Mouse (Mus musculus) midbrain, embryonic 10.5 days (tissue): Measurements from ENCODE around the gene Ddx23. TPM values are rescaled to one million over a fixed set of nuclear protein-coding genes. Genes with fewer than 3 reads are reported as not detected.
A peak's percentile ranks its signal among the peaks of the same experiment; 100 is the strongest.

Experiments
- DNase-seq: peaks from one replicate; pipeline ENCODE4 v3.0.0-alpha.2; 2017; ENCODE audit warnings: low spot score
- H3K27ac ChIP-seq: fragments of 300-500 bp; sonication (generic); replicated peaks from 2 replicates; pipeline ENCODE4 v1.5.1; 2016; ENCODE audit warnings: mild to moderate bottlenecking
- H3K27me3 ChIP-seq: fragments of 300-500 bp; sonication (generic); 2 replicates; pipeline ENCODE4 v1.6.1; 2016; ENCODE audit warnings: low read depth, mild to moderate bottlenecking; ENCODE audit not compliant: poor library complexity, severe bottlenecking
- H3K36me3 ChIP-seq: fragments of 300-500 bp; sonication (generic); 2 replicates; pipeline ENCODE4 v1.6.1; 2016; ENCODE audit warnings: mild to moderate bottlenecking, moderate library complexity
- H3K4me1 ChIP-seq: fragments of 300-500 bp; sonication (generic); 2 replicates; pipeline ENCODE4 v1.6.1; 2016
- H3K4me3 ChIP-seq: fragments of 300-500 bp; sonication (generic); 2 replicates; pipeline ENCODE4 v1.5.1; 2016; ENCODE audit warnings: mild to moderate bottlenecking, moderate library complexity
- H3K9me3 ChIP-seq: fragments of 300-500 bp; sonication (generic); replicated peaks from 2 replicates; pipeline ENCODE4 v1.6.1; 2016; ENCODE audit warnings: mild to moderate bottlenecking
- WGBS: fragments of 180-500 bp; shearing (Covaris S2); methylation state at CpG from one replicate; pipeline ENCODE4 v1.1.7; 2016; 5-methylcytosine and 5-hydroxymethylcytosine counted together
- polyA plus RNA-seq: library from polyadenylated mRNA; unstranded; fragments of >200 nt; fragmentation: Nextera tagmentation; extraction: Ambion mirVana; gene quantifications from 2 replicates; pipeline ENCODE4 v1.2.1, GENCODE M21; 2016

Ddx23 gene
- polyA plus RNA-seq, 1 experiment from 2014 or later: 27.2 TPM

- DNase-seq: no peak
- H3K36me3 ChIP-seq: peaks cover 22% of the 10 kb centered on the region
- no peaks in the 10 kb centered on the region for H3K27me3 ChIP-seq
- no peak overlapping the region for H3K27ac ChIP-seq
- no peak overlapping the region for H3K4me3 ChIP-seq
- H3K9me3 ChIP-seq: no peaks in the 10 kb centered on the region
- H3K4me1 ChIP-seq: peaks cover 18% of the 10 kb centered on the region
- 85% methylated on average over 11 of the region's 11 CpGs for WGBS
Measured at GRCm38 (mm10) chr15:98664042-98664907, 1.6 kb upstream of the Ddx23 start.

GRCm38 (mm10) chr15:98662198-98662566, 512 bp downstream of the Ddx23 start:
- WGBS: 2% methylated on average over 14 of the region's 14 CpGs
- Histone ChIP-seq H3K27ac (peak overlapping the region; percentile 97), H3K4me3 (peak overlapping the region; percentile 87), H3K27me3 (no peaks in the 10 kb centered on the region), H3K36me3 (peaks cover 38% of the 10 kb centered on the region), H3K4me1 (peaks cover 18% of the 10 kb centered on the region), H3K9me3 (no peaks in the 10 kb centered on the region; the same call in 1 of the 2 replicates)
- no peak for DNase-seq

DNA sequence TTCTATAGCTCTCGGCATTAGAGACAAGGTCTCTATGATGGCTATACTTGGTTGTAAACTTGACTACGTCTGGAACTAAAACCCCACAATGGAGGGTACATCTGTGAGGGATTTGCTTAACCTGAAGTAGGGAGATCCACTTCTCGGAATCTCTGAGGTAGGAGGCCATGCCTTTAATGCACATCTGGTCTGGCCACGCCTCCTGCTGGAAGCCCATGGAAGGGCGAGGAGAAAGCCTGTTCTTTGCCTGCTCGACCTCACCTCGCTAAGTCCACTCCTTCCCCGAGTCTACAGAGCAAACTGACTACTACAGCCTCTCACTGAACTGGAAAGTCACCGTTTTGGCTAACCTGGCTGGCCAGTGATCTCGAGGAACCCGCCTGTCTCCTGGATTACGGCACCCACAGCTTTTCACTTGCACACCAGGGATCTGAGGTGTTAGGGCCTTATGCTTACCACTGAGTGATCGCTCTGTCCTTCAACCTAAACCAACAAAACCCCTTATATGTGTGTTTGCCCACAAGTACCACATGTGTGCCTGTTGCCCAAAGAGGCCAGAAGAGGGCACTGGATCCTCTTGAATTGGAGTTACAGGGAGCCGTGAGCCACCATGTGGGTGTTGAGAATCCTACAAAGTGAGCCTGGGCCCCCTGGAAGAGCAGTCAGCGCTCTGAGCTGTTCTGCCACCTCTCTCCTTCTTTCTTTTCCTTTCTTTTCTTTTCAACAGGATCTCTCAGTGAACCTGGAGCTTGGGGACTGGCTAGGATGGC, 5.5 kb downstream of the Ddx23 start:
- 90% methylated on average over 15 of the region's 15 CpGs for WGBS
- Histone ChIP-seq H3K4me1 (peaks cover 13% of the 10 kb centered on the region), H3K4me3 (no peak overlapping the region), H3K36me3 (peaks cover 88% of the 10 kb centered on the region), H3K27me3 (no peaks in the 10 kb centered on the region), H3K27ac (no peak overlapping the region), H3K9me3 (no peaks in the 10 kb centered on the region; the same call in 1 of the 2 replicates)
- no peak for DNase-seq

- H3K36me3 ChIP-seq: peaks cover 100% of the 10 kb centered on the region
- no peaks in the 10 kb centered on the region for H3K9me3 ChIP-seq
- whole genome bisulfite sequencing: 95% methylated on average over 8 of the region's 8 CpGs
- H3K4me1 ChIP-seq: no peaks in the 10 kb centered on the region
- H3K4me3 ChIP-seq: no peak overlapping the region
- no peaks in the 10 kb centered on the region for H3K27me3 ChIP-seq
- H3K27ac ChIP-seq: no peak overlapping the region
- no peak for DNase-seq
Measured at GRCm38 (mm10) chr15:98652174-98652573, 10.5 kb downstream of the Ddx23 start.

DNA sequence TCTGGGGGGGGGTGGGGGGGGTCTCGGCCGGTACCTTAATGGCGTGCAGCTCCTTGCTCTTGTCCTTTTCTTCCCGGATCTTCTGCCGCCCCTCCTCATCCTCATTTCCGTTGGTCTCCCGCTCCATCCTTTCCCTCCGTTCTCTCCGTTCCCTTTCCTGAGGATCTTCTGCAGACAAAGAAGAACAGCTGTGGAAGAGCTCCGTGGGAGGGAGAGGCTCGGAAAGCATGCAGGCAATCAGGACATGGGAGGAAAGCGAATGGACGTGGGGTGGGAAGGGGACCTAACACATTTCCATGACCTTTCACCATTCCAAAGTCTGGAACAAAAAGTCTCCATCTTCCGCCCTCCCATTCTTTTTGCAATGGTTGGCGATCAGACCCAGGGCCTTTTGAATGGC, 11.3 kb downstream of the Ddx23 start:
- Histone ChIP-seq H3K4me3 (no peak overlapping the region), H3K36me3 (peaks cover 100% of the 10 kb centered on the region), H3K4me1 (no peaks in the 10 kb centered on the region), H3K27me3 (no peaks in the 10 kb centered on the region), H3K9me3 (no peaks in the 10 kb centered on the region), H3K27ac (no peak overlapping the region)
- DNase-seq: no peak
- 92% methylated on average over 15 of the region's 15 CpGs for WGBS

GRCm38 (mm10) chr15:98648071-98648470, 14.6 kb downstream of the Ddx23 start:
- Histone ChIP-seq H3K36me3 (peaks cover 100% of the 10 kb centered on the region), H3K9me3 (no peaks in the 10 kb centered on the region), H3K27me3 (no peaks in the 10 kb centered on the region), H3K4me3 (no peak overlapping the region), H3K27ac (no peak overlapping the region), H3K4me1 (no peaks in the 10 kb centered on the region)
- WGBS: 90% methylated on average over 3 of the region's 3 CpGs
- no peak for DNase-seq

GRCm38 (mm10) chr15:98647308-98647707, 15.4 kb downstream of the Ddx23 start:
- Histone ChIP-seq H3K4me3 (no peak overlapping the region), H3K27ac (no peak overlapping the region), H3K9me3 (no peaks in the 10 kb centered on the region), H3K36me3 (peaks cover 100% of the 10 kb centered on the region), H3K4me1 (no peaks in the 10 kb centered on the region), H3K27me3 (no peaks in the 10 kb centered on the region)
- DNase-seq: no peak
- WGBS: 95% methylated on average over 10 of the region's 10 CpGs

DNA sequence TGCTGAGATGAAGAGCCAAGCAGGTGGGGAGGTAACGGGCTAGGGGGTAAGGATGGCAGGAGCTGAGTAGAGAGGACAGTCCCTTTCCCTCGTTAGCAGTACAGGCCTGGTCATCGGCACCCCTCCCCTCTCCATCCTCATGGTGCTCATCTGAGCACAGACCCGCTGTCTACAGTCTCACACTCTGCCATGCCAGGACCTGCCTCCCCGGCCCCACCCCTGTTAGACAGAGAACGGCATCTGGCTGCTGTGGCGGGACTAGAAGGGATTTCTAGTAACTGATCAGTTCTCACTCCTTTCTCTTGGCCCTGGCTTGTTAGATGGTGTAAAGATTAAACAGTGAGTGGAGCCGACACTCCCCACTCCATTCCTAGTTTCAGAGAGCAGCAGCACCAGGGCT, 16.0 kb downstream of the Ddx23 start:
- Histone ChIP-seq H3K4me1 (no peaks in the 10 kb centered on the region), H3K27me3 (no peaks in the 10 kb centered on the region), H3K9me3 (no peaks in the 10 kb centered on the region), H3K36me3 (peaks cover 100% of the 10 kb centered on the region), H3K27ac (no peak overlapping the region), H3K4me3 (no peak overlapping the region)
- no peak for DNase-seq
- WGBS: 88% methylated on average over 8 of the region's 8 CpGs

DNA sequence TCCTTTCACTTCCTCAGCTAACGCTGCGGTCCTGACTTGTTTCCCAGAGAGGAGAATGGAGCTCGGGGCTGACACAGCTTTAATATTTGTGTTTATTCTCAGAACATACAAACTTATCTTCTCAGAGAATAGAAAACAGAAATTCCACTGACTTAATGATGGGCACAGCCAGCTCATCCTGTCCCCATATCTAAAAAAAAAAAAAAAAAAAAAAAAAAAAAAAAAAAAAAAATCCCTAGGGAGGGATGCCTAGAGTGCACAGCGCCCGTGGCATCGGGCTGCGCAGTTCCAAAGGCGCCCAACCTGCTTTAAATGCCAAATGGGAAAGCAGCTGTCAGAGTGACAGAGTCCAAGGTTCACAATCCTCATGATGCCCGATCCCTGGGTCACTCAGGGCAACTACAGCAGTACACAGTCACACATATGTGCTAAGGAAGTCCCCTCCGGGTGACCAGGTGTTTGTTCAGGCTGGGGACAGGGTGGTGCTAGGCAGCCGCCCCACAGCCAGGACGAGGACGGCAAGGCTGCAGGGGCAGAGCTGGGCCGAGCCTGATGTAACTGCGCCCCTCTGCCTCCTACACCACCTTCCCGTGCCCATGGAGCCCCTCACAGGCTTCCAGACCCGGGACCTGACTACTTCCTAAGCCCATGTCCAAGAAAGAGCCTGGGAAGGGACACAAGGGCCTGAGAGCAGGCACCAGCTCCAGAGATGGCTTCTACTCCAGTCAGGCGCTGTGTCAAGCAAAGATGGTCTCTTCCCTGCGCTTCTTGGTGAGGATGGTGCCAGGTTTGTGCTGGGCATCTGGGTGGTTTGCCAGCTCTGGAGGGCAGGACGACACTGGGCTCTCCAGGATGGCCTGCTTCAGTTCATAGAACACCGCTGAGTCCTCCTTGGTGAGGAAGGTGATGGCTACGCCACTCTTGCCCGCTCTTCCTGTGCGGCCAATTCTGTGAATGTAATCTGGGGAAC, 17.4 kb downstream of the Ddx23 start:
- no peak overlapping the region for H3K4me3 ChIP-seq
- no peak overlapping the region for H3K27ac ChIP-seq
- H3K27me3 ChIP-seq: no peaks in the 10 kb centered on the region
- H3K9me3 ChIP-seq: no peaks in the 10 kb centered on the region
- H3K4me1 ChIP-seq: no peaks in the 10 kb centered on the region
- WGBS: 94% methylated on average over 24 of the region's 24 CpGs
- peaks cover 100% of the 10 kb centered on the region for H3K36me3 ChIP-seq
- DNase-seq: no peak

- Histone ChIP-seq H3K36me3 (peaks cover 100% of the 10 kb centered on the region), H3K4me3 (no peak overlapping the region), H3K27me3 (no peaks in the 10 kb centered on the region), H3K9me3 (no peaks in the 10 kb centered on the region), H3K4me1 (no peaks in the 10 kb centered on the region), H3K27ac (no peak overlapping the region)
- 91% methylated on average over 12 of the region's 12 CpGs for WGBS
- no peak for DNase-seq
Measured at GRCm38 (mm10) chr15:98644406-98644805, 18.3 kb downstream of the Ddx23 start.

- H3K36me3 ChIP-seq: peaks cover 71% of the 10 kb centered on the region
- H3K9me3 ChIP-seq: no peaks in the 10 kb centered on the region
- no peak overlapping the region for H3K27ac ChIP-seq
- H3K27me3 ChIP-seq: peaks cover 22% of the 10 kb centered on the region
- H3K4me3 ChIP-seq: no peak overlapping the region
- H3K4me1 ChIP-seq: peaks cover 28% of the 10 kb centered on the region
- 49% methylated on average over 8 of the region's 8 CpGs for WGBS
- DNase-seq: no peak
Measured at GRCm38 (mm10) chr15:98640157-98640556, 22.5 kb downstream of the Ddx23 start.

DNA sequence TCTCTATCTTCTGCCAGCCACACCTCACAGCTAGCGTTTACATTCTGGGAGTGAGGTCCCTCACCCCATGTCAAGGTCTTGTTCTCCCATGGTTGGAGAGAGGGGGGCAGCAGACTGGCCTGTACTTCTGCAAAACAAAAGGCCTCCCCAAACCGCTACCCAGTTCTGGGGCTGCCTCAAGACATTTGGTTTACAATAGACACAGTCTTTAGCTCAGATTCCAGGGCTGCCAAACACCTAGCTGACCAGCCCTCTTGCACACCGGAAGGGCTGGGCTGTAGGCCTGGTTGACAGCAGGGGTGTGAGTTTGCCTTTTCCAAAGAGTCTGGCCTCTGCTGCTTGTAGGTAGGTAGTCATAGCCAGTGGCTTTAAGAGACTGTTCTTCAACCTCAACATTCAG, 25.5 kb downstream of the Ddx23 start:
- Histone ChIP-seq H3K4me1 (peaks cover 58% of the 10 kb centered on the region), H3K4me3 (peak overlapping the region; percentile 90), H3K27me3 (peaks cover 49% of the 10 kb centered on the region), H3K27ac (no peak overlapping the region), H3K36me3 (peaks cover 41% of the 10 kb centered on the region), H3K9me3 (no peaks in the 10 kb centered on the region)
- DNase-seq: no peak
- WGBS: 37% methylated on average over 3 of the region's 3 CpGs
